Mouse (Mus musculus) thymus, postnatal 25 days (tissue): Measurements from ENCODE around the gene Dph3.
A peak's percentile ranks its signal among the peaks of the same experiment; 100 is the strongest.
"Not testable (repeated sequence)": the region's sequence is repeated elsewhere in the genome, so short reads cannot be mapped to it uniquely, and the experiment has no call there.

Experiments
- DNase-seq: peaks from one replicate; pipeline ENCODE4 v3.0.0; 2022

The Dph3 gene

GRCm38 (mm10) chr14:32085486-32086201 lies at the start of gene Dph3:
Dph3 (minus strand) TSS chr14:32085729.
- peak; percentile 96 for DNase-seq

GRCm38 (mm10) chr14:32134293-32134692 lies 48.8 kb upstream of the Dph3 start:
- DNase-seq = no peak

- no peak for DNase-seq
Measured at GRCm38 (mm10) chr14:32131836-32132235, 46.3 kb upstream of the Dph3 start.

GRCm38 (mm10) chr14:32128409-32128808 lies 42.9 kb upstream of the Dph3 start:
- no peak for DNase-seq

- not testable (repeated sequence) for DNase-seq
Measured at GRCm38 (mm10) chr14:32125256-32125655, 39.7 kb upstream of the Dph3 start.

GRCm38 (mm10) chr14:32124261-32124660 lies 38.7 kb upstream of the Dph3 start:
- no peak for DNase-seq

GRCm38 (mm10) chr14:32121920-32122315 lies 36.4 kb upstream of the Dph3 start:
- DNase-seq = peak; percentile 36

- no peak for DNase-seq
Measured at GRCm38 (mm10) chr14:32120940-32121919, 35.7 kb upstream of the Dph3 start.

- not testable (repeated sequence) for DNase-seq
Measured at GRCm38 (mm10) chr14:32112124-32112523, 26.6 kb upstream of the Dph3 start.

- DNase-seq = no peak
Measured at GRCm38 (mm10) chr14:32106911-32107310, 21.4 kb upstream of the Dph3 start.

- no peak for DNase-seq
Measured at GRCm38 (mm10) chr14:32105663-32106062, 20.1 kb upstream of the Dph3 start.

- DNase-seq = no peak
Measured at GRCm38 (mm10) chr14:32103556-32103955, 18.0 kb upstream of the Dph3 start.

GRCm38 (mm10) chr14:32098951-32099350 lies 13.4 kb upstream of the Dph3 start:
- DNase-seq = no peak

- DNase-seq = no peak
Measured at GRCm38 (mm10) chr14:32097691-32098090, 12.2 kb upstream of the Dph3 start.

- no peak for DNase-seq
Measured at GRCm38 (mm10) chr14:32096740-32097139, 11.2 kb upstream of the Dph3 start.

- no peak for DNase-seq
Measured at GRCm38 (mm10) chr14:32095646-32096045, 10.1 kb upstream of the Dph3 start.

GRCm38 (mm10) chr14:32093500-32094117 lies 8.1 kb upstream of the Dph3 start:
- DNase-seq = peak; percentile 12

- no peak for DNase-seq
Measured at GRCm38 (mm10) chr14:32093018-32093417, 7.5 kb upstream of the Dph3 start.

GRCm38 (mm10) chr14:32091704-32092103 lies 6.2 kb upstream of the Dph3 start:
- no peak for DNase-seq

GRCm38 (mm10) chr14:32091124-32091523 lies 5.6 kb upstream of the Dph3 start:
- no peak for DNase-seq

- not testable (repeated sequence) for DNase-seq
Measured at GRCm38 (mm10) chr14:32087584-32088248, 2.2 kb upstream of the Dph3 start.

GRCm38 (mm10) chr14:32086226-32086625 lies 697 bp upstream of the Dph3 start:
- no peak for DNase-seq
